Comparison of ENCODE assay signal across 23 mouse cellular contexts in the genomic region with DNA sequence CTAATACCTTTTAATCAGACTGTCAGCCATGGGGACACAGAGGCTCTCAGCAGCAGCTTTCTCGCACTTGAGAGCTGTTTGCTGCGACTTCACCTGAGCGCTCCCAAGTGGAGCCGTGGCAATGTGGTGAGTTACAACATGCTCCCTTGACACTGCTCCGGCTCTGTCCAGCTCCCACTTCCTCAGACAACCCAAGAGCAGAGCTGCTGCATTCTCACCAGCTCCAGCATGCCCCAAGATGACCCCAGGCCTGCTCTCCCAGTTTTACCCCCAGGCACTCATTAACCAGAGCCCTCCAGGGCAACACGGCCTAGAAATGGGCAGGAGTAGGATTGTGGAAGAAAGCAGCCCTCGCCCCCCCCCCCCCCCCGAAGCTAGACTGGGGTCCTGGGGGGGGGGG. TPM values are rescaled to one million over a fixed set of nuclear protein-coding genes. Genes with fewer than 3 reads are reported as not detected.
A peak's percentile ranks its signal among the peaks of the same experiment; 100 is the strongest.
DNase-seq lines count a peak whose midpoint lies in the region; ATAC-seq lines count a peak whose summit lies in the region.
"Had no signal": no experiment of that assay in that cellular context is flagged by ENCODE, and none has a peak within 500 bp of the region (broad histone marks: within the 10 kb centered on the region; RNA-seq: fewer than 3 reads in every experiment).

No protein-coding gene starts in this region.

- H3K9ac ChIP-seq in limb, embryonic 13.5 days = no peak overlapping the region
- H3K9ac ChIP-seq in kidney, embryonic 16.5 days (replicated peaks; ENCODE audit: low read length) = no peak overlapping the region
- H3K9ac ChIP-seq: forebrain, embryonic 15.5 days; hindbrain, embryonic 15.5 days had no signal

- H3K27me3 ChIP-seq in limb, embryonic 13.5 days = no peaks in the 10 kb centered on the region
- H3K27me3 ChIP-seq in limb, embryonic 10.5 days (ENCODE audit: low read depth, poor library complexity, severe bottlenecking) = no peaks in the 10 kb centered on the region
- no peaks in the 10 kb centered on the region for H3K27me3 ChIP-seq in kidney, embryonic 16.5 days (ENCODE audit: insufficient read depth, low read length)
- H3K27me3 ChIP-seq: forebrain, embryonic 15.5 days; hindbrain, embryonic 15.5 days had no signal

- no peaks in the 10 kb centered on the region for H3K9me3 ChIP-seq in limb, embryonic 13.5 days
- no peaks in the 10 kb centered on the region for H3K9me3 ChIP-seq in limb, embryonic 10.5 days (replicated peaks)
- no peaks in the 10 kb centered on the region for H3K9me3 ChIP-seq in kidney, embryonic 16.5 days (ENCODE audit: low read length)
- H3K9me3 ChIP-seq: forebrain, embryonic 15.5 days; hindbrain, embryonic 15.5 days had no signal

- no peak overlapping the region for H3K27ac ChIP-seq in limb, embryonic 13.5 days
- H3K27ac ChIP-seq in limb, embryonic 10.5 days = no peak overlapping the region
- no peak overlapping the region for H3K27ac ChIP-seq in kidney, embryonic 16.5 days (ENCODE audit: low read length)
- H3K27ac ChIP-seq: forebrain, embryonic 15.5 days; heart, adult 2 months; hindbrain, embryonic 15.5 days had no signal

- peaks cover 93% of the 10 kb centered on the region for H3K36me3 ChIP-seq in limb, embryonic 13.5 days
- peaks cover 93% of the 10 kb centered on the region for H3K36me3 ChIP-seq in limb, embryonic 10.5 days
- peaks cover 63% of the 10 kb centered on the region for H3K36me3 ChIP-seq in kidney, embryonic 16.5 days (ENCODE audit: insufficient read depth, low read length)

- DNase-seq in limb, embryonic 10.5 days (ENCODE audit: low spot score) = no peak
- peak; percentile 28 to 56 for DNase-seq in kidney, adult 8-10 months
- DNase-seq in kidney, postnatal 25 days = peak; percentile 46 to 83
- no peak for DNase-seq in cerebellum, postnatal 14 days
- DNase-seq: adrenal gland, adult 2 months; adrenal gland, postnatal 25 days; cerebellum, adult 18-20 months; cerebellum, adult 9-11 months; gastrocnemius, postnatal 10 days; heart, adult 2 months; heart, postnatal 36 days had no signal

- no peak overlapping the region for H3K4me2 ChIP-seq in limb, embryonic 13.5 days (replicated peaks)
- H3K4me2 ChIP-seq in kidney, embryonic 16.5 days (replicated peaks; ENCODE audit: low read depth, low read length) = no peak overlapping the region
- H3K4me2 ChIP-seq: forebrain, embryonic 15.5 days; heart, embryonic 11.5 days; hindbrain, embryonic 15.5 days had no signal

- ATAC-seq in limb, embryonic 13.5 days (ENCODE audit: low FRiP score, low read depth) = 0 out of 2 replicates have a peak, but pooled peaks have one; percentile 14
- peak; percentile 53 for ATAC-seq in kidney, embryonic 16.5 days (ENCODE audit: low FRiP score, low TSS enrichment)
- ATAC-seq in megakaryocyte progenitor cell, adult 5-6 weeks (replicated peaks; ENCODE audit: poor library complexity) = no peak
- ATAC-seq: forebrain, embryonic 15.5 days had no signal

- H3K4me3 ChIP-seq in limb, embryonic 13.5 days = no peak overlapping the region
- H3K4me3 ChIP-seq in limb, embryonic 10.5 days = no peak overlapping the region
- H3K4me3 ChIP-seq in kidney, embryonic 16.5 days (ENCODE audit: low read length) = no peak overlapping the region
- H3K4me3 ChIP-seq: forebrain, embryonic 15.5 days; heart, adult 2 months; hindbrain, embryonic 15.5 days had no signal

- WGBS in limb, embryonic 13.5 days = 79% methylated on average over 8 of the region's 8 CpGs
- 76% methylated on average over 8 of the region's 8 CpGs for WGBS in limb, embryonic 10.5 days
- WGBS in kidney, embryonic 16.5 days = 54% methylated on average over 6 of the region's 8 CpGs

- peaks cover 19% of the 10 kb centered on the region for H3K4me1 ChIP-seq in limb, embryonic 13.5 days
- peaks cover 26% of the 10 kb centered on the region for H3K4me1 ChIP-seq in limb, embryonic 10.5 days
- H3K4me1 ChIP-seq in kidney, embryonic 16.5 days (ENCODE audit: insufficient read depth, low read length) = no peaks in the 10 kb centered on the region
- H3K4me1 ChIP-seq: hindbrain, embryonic 15.5 days had no signal

RNA-seq across cellular contexts. Expression of a gene that starts 18.9 kb away (rescaled TPM):
- not detected in 2 replicates for polyA plus RNA-seq in limb, embryonic 13.5 days (2015; fragmentation: Nextera tagmentation; extraction: Ambion mirVana)
- not detected in 2 replicates for polyA plus RNA-seq in limb, embryonic 10.5 days (2016; fragmentation: Nextera tagmentation; extraction: Ambion mirVana)
- not detected in 2 replicates for polyA plus RNA-seq in kidney, embryonic 16.5 days (2015; fragmentation: Nextera tagmentation; extraction: Ambion mirVana)
- not detected in 2 replicates for total RNA-seq in megakaryocyte progenitor cell, adult 5-6 weeks (2015)
- total RNA-seq in megakaryocyte progenitor cell, adult 5-6 weeks (2017) = not detected in 2 replicates
- total RNA-seq: adrenal gland, adult 2 months; adrenal gland, postnatal 25 days; ES-E14; gastrocnemius, postnatal 10 days; gastrocnemius, postnatal 4 days; heart, adult 2 months; heart, postnatal 36 days had no signal
- polyA plus RNA-seq: adrenal gland, adult 2 months; embryonic facial prominence, embryonic 11.5 days; forebrain, embryonic 11.5 days; forebrain, embryonic 15.5 days; heart, adult 2 months; heart, embryonic 11.5 days; heart, embryonic 16.5 days; hindbrain, embryonic 11.5 days had no signal

RNA-seq across cellular contexts. Expression of a gene that starts 20.9 kb away (rescaled TPM):
- 4.2 and 5.0 TPM in 2 replicates for polyA plus RNA-seq in limb, embryonic 13.5 days (2015; fragmentation: Nextera tagmentation; extraction: Ambion mirVana)
- 0.06 TPM in 1 of 2 replicates, not detected in the other for polyA plus RNA-seq in limb, embryonic 10.5 days (2016; fragmentation: Nextera tagmentation; extraction: Ambion mirVana)
- polyA plus RNA-seq in kidney, embryonic 16.5 days (2015; fragmentation: Nextera tagmentation; extraction: Ambion mirVana) = 0.36 TPM in 2 replicates
- not detected in 2 replicates for total RNA-seq in megakaryocyte progenitor cell, adult 5-6 weeks (2015)
- not detected in 2 replicates for total RNA-seq in megakaryocyte progenitor cell, adult 5-6 weeks (2017)

RNA-seq across cellular contexts. Expression of a gene that starts 23.7 kb away (rescaled TPM):
- 214 and 215 TPM in 2 replicates for polyA plus RNA-seq in limb, embryonic 13.5 days (2015; fragmentation: Nextera tagmentation; extraction: Ambion mirVana)
- 147 and 162 TPM in 2 replicates for polyA plus RNA-seq in limb, embryonic 10.5 days (2016; fragmentation: Nextera tagmentation; extraction: Ambion mirVana)
- polyA plus RNA-seq in kidney, embryonic 16.5 days (2015; fragmentation: Nextera tagmentation; extraction: Ambion mirVana) = 260 and 268 TPM in 2 replicates
- 5.8 and 12.7 TPM in 2 replicates for total RNA-seq in megakaryocyte progenitor cell, adult 5-6 weeks (2015)
- 5.1 and 9.2 TPM in 2 replicates for total RNA-seq in megakaryocyte progenitor cell, adult 5-6 weeks (2017)

RNA-seq across cellular contexts. Expression of a gene that starts 25.6 kb away (rescaled TPM):
- polyA plus RNA-seq in limb, embryonic 13.5 days (2015; fragmentation: Nextera tagmentation; extraction: Ambion mirVana) = 0.09 TPM in 1 of 2 replicates, not detected in the other
- 0.04 TPM in 1 of 2 replicates, not detected in the other for polyA plus RNA-seq in limb, embryonic 10.5 days (2016; fragmentation: Nextera tagmentation; extraction: Ambion mirVana)
- 0.17 and 0.30 TPM in 2 replicates for polyA plus RNA-seq in kidney, embryonic 16.5 days (2015; fragmentation: Nextera tagmentation; extraction: Ambion mirVana)
- not detected in 2 replicates for total RNA-seq in megakaryocyte progenitor cell, adult 5-6 weeks (2015)
- total RNA-seq in megakaryocyte progenitor cell, adult 5-6 weeks (2017) = not detected in 2 replicates
- total RNA-seq: heart, adult 2 months; heart, postnatal 36 days had no signal
- polyA plus RNA-seq: embryonic facial prominence, embryonic 11.5 days; forebrain, embryonic 11.5 days; forebrain, embryonic 15.5 days; heart, adult 2 months; heart, embryonic 16.5 days; hindbrain, embryonic 11.5 days had no signal

Comparison
In these comparisons a context has a peak if more than half of its experiments do, and no peak if none do; other contexts are left out.
1. DNase-seq: peak in kidney, adult 8-10 months (2 of 2) and kidney, postnatal 25 days (2 of 2); none in limb, embryonic 10.5 days (single experiment) and cerebellum, postnatal 14 days (0 of 2).